Mouse (Mus musculus) forebrain, postnatal 0 days (tissue): ENCODE data around the gene Mast3. TPM values are rescaled to one million over a fixed set of nuclear protein-coding genes. Genes with fewer than 3 reads are reported as not detected.

ENCODE experiments used
- ATAC-seq: fragments of 200-750 bp; cut with Nextera tagmentation; 2 replicates; pipeline ENCODE4 v1.8.0; 2017; ENCODE audit warnings: mild to moderate bottlenecking, moderate library complexity
- DNase-seq: peaks from one replicate; pipeline ENCODE4 v3.0.0-alpha.2; 2015
- H3K27ac ChIP-seq: fragments of 300-500 bp; sonication (generic); 2 replicates; pipeline ENCODE4 v1.5.1; 2014; ENCODE audit warnings: low read depth, mild to moderate bottlenecking, antibody characterized with exemption, low read length, moderate library complexity, mixed read lengths
- H3K27me3 ChIP-seq: fragments of 300-500 bp; sonication (generic); 2 replicates; pipeline ENCODE4 v1.6.1; 2014; ENCODE audit warnings: mild to moderate bottlenecking, low read length, mixed read lengths; ENCODE audit not compliant: insufficient read depth
- H3K36me3 ChIP-seq: fragments of 300-500 bp; sonication (generic); 2 replicates; pipeline ENCODE4 v1.6.1; 2014; ENCODE audit warnings: mild to moderate bottlenecking, moderate library complexity; ENCODE audit not compliant: insufficient read depth
- H3K4me1 ChIP-seq: fragments of 300-500 bp; sonication (generic); 2 replicates; pipeline ENCODE4 v1.6.1; 2014; ENCODE audit warnings: antibody characterized with exemption; ENCODE audit not compliant: insufficient read depth
- H3K4me2 ChIP-seq: fragments of 300-500 bp; sonication (generic); 2 replicates; pipeline ENCODE4 v1.6.1; 2014; ENCODE audit warnings: low read depth, mild to moderate bottlenecking, moderate library complexity
- H3K4me3 ChIP-seq: fragments of 300-500 bp; sonication (generic); 2 replicates; pipeline ENCODE4 v1.5.1; 2014; ENCODE audit warnings: low read depth, low read length, mixed read lengths
- H3K9ac ChIP-seq: fragments of 300-500 bp; sonication (generic); 2 replicates; pipeline ENCODE4 v1.6.1; 2014; ENCODE audit warnings: mild to moderate bottlenecking
- H3K9me3 ChIP-seq: fragments of 300-500 bp; sonication (generic); 2 replicates; pipeline ENCODE4 v1.6.1; 2016; ENCODE audit warnings: low read length
- CTCF ChIP-seq: sonication (generic); IDR thresholded peaks from 2 replicates; pipeline ENCODE4 v1.5.1; 2016; ENCODE audit warnings: antibody characterized with exemption, control low read depth, low read depth
- WGBS: fragments of 180-500 bp; shearing (Covaris S2); extraction: QIAGEN DNeasy Blood & Tissue Kit; methylation state at CpG from one replicate; pipeline ENCODE4 v1.1.7; 2014; 5-methylcytosine and 5-hydroxymethylcytosine counted together
- polyA plus RNA-seq: library from polyadenylated mRNA; unstranded; fragments of >200 nt; fragmentation: Nextera tagmentation; extraction: Ambion mirVana; gene quantifications from 2 replicates; pipeline ENCODE4 v1.2.1, GENCODE M21; 2015
- total RNA-seq: library from RNA; depleted of rRNA; stranded (reverse); fragments of >200 nt; gene quantifications from 2 replicates; pipeline ENCODE4 v1.2.3, GENCODE M21; 2014

Gene Mast3
- total and polyA plus RNA-seq, 2 experiments from 2014 or later = 25.2 to 60.0 TPM

DNA sequence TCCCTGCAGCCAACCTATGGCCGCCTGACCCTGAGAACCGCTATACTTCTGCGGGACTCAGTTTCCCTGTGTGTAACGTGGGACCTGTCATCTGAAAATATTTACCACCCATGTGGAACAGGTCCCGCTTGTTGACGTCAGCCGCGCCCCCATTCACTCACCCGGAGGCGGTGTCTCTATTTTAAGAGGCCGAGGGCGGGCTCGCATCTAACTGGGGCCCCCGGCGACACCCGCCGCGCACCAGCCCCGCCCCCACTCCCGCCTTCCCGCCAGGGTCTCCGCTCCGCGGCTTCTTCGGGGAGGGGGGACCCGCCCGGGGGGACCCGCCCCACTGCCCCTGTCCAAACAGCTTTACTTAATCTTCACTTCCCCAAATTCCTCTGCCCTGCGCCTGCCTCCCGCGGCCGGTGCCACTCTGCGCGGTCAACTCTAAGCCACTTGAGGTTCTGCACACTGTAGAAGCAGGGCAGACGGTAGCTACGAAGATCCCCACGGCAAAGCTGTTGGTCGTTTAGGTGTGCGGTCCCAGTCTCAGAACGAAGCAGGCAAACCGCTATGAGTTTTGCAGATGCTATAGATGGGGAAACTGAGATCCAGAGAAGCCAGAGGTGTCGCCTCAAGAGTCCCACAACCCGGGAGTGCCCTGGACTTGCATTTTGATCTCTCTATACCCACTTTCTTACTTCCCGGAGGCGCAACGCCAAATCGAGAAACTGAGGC lies 933 bp downstream of the Mast3 start:
- peak overlapping the region; percentile 37 for H3K9ac ChIP-seq
- H3K36me3 ChIP-seq = no peaks in the 10 kb centered on the region
- 2% methylated on average over 46 of the region's 47 CpGs for WGBS
- H3K4me2 ChIP-seq = peak overlapping the region; percentile 79
- H3K9me3 ChIP-seq = no peaks in the 10 kb centered on the region
- DNase-seq = no peak
- ATAC-seq = no peak
- peak overlapping the region; percentile 54 for H3K4me3 ChIP-seq
- H3K27me3 ChIP-seq = peaks cover 14% of the 10 kb centered on the region
- H3K4me1 ChIP-seq = peaks cover 14% of the 10 kb centered on the region; the same call in 1 of the 2 replicates
- no peak overlapping the region for H3K27ac ChIP-seq
- TF ChIP-seq CTCF = no peak

DNA sequence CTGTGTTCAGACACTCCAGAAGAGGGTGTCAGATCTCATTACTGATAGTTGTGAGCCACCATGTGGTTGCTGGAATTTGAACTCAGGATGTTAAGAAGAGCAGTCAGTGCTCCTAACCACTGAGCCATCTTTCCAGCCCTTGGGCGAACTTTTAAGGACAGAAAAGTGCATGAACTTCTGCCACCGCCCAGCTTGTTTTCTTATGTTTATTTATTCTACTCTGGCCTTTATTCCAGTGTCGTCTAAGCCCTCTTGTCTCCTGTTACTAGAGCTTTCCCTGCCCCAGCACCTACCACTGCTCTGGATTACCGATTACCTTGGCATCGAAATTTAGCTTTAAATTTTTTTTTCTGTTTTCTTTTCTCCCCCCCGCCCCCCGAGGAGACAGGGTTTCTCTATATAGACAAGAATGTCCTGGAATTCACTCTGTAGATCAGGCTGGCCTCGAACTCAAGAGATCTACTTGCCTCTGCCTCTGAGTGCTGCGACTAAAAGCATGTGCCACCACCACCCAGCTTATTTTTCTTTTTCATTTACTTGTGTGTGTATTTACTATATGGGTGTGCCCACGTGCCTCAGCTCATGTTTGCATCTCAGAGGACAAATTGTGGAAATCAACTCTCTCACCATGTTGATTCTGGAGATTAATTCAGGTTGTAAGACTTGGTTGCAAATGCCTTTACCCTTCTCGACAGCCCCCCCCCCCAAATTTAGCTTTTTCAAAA lies 1.9 kb downstream of the Mast3 start:
- DNase-seq = no peak
- Histone ChIP-seq H3K36me3 (no peaks in the 10 kb centered on the region), H3K27me3 (peaks cover 14% of the 10 kb centered on the region), H3K4me2 (no peak overlapping the region), H3K27ac (no peak overlapping the region), H3K9me3 (no peaks in the 10 kb centered on the region), H3K9ac (no peak overlapping the region), H3K4me1 (peaks cover 21% of the 10 kb centered on the region; the same call in 1 of the 2 replicates), H3K4me3 (no peak overlapping the region)
- WGBS = 77% methylated on average over 11 of the region's 11 CpGs
- no peak for ATAC-seq
- TF ChIP-seq CTCF = no peak

GRCm38 (mm10) chr8:70801830-70802229 lies 3.0 kb downstream of the Mast3 start:
- H3K36me3 ChIP-seq = no peaks in the 10 kb centered on the region
- H3K9ac ChIP-seq = no peak overlapping the region
- no peak for TF ChIP-seq CTCF
- peaks cover 14% of the 10 kb centered on the region for H3K27me3 ChIP-seq
- no peak overlapping the region for H3K27ac ChIP-seq
- no peak for DNase-seq
- H3K4me3 ChIP-seq = no peak overlapping the region
- WGBS = 97% methylated on average over 1 of the region's 1 CpGs
- ATAC-seq = no peak
- H3K4me2 ChIP-seq = no peak overlapping the region
- peaks cover 23% of the 10 kb centered on the region; the same call in 1 of the 2 replicates for H3K4me1 ChIP-seq
- H3K9me3 ChIP-seq = no peaks in the 10 kb centered on the region

DNA sequence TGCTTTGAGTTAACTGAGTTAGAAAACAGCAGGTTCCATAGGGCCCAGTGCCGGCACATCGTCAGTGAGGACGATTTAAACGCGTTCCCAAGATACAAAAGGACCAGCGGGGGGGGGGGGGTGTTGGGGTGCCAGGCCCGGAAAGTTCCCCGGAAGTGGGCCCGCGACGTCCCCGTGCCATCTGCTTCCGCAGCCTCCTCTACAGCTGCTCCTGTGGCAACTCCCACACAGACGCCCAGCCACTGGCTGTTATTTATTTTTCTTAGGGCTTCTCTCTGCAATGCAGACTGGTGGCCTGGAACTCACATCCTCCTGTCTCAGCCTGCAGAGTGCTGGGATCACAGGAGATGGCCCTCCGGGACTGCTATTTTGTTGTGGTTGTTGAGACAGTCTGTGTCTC lies 3.7 kb downstream of the Mast3 start:
- no peak for TF ChIP-seq CTCF
- no peak overlapping the region for H3K4me2 ChIP-seq
- peaks cover 14% of the 10 kb centered on the region for H3K27me3 ChIP-seq
- no peak overlapping the region for H3K4me3 ChIP-seq
- H3K27ac ChIP-seq = no peak overlapping the region
- no peaks in the 10 kb centered on the region for H3K9me3 ChIP-seq
- H3K4me1 ChIP-seq = peaks cover 28% of the 10 kb centered on the region
- DNase-seq = no peak
- WGBS = 29% methylated on average over 15 of the region's 15 CpGs
- ATAC-seq = no peak
- no peaks in the 10 kb centered on the region for H3K36me3 ChIP-seq
- H3K9ac ChIP-seq = no peak overlapping the region

DNA sequence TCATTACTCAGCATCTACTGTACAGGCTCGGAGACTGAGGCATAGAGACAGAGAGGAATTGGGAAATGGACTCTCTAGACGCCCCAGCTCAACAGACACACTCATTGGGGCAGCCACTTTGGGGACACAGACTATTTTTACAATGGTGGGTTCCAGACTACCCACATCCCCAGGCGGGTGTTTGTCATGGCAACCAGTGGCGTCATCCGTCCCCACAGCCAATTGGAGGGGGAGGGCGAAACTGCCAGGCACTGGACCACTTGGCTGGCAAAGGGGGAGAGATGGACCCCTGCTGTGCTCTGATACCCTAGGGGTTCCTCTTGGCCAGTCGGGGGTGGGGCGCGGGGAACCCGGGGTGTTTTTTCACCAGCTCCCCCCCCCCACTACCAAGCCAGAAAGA lies 4.2 kb downstream of the Mast3 start:
- no peak overlapping the region for H3K27ac ChIP-seq
- 48% methylated on average over 10 of the region's 10 CpGs for WGBS
- no peak overlapping the region for H3K9ac ChIP-seq
- H3K27me3 ChIP-seq = peaks cover 14% of the 10 kb centered on the region
- TF ChIP-seq CTCF = no peak
- H3K4me2 ChIP-seq = no peak overlapping the region
- peaks cover 30% of the 10 kb centered on the region for H3K4me1 ChIP-seq
- DNase-seq (no peak), ATAC-seq (no peak)
- no peaks in the 10 kb centered on the region for H3K9me3 ChIP-seq
- H3K4me3 ChIP-seq = no peak overlapping the region
- no peaks in the 10 kb centered on the region for H3K36me3 ChIP-seq

- TF ChIP-seq CTCF = no peak
- 11% methylated on average over 15 of the region's 15 CpGs for WGBS
- ATAC-seq (no peak), DNase-seq (peak; percentile 49)
- peak overlapping the region; percentile 62 for H3K4me3 ChIP-seq
- peaks cover 5% of the 10 kb centered on the region for H3K27me3 ChIP-seq
- no peaks in the 10 kb centered on the region for H3K9me3 ChIP-seq
- peak overlapping the region; percentile 59; the same call in 1 of the 2 replicates for H3K9ac ChIP-seq
- H3K36me3 ChIP-seq = no peaks in the 10 kb centered on the region
- peaks cover 22% of the 10 kb centered on the region for H3K4me1 ChIP-seq
- no peak overlapping the region for H3K27ac ChIP-seq
- peak overlapping the region; percentile 94 for H3K4me2 ChIP-seq
These were observed 6.6 kb downstream of the Mast3 start for GRCm38 (mm10) chr8:70798281-70798680.
